Mouse (Mus musculus) cerebral cortex, adult 2 months (tissue): ENCODE data around the gene Brd3os.

Experiments
- WGBS: fragments of 180-500 bp; shearing (Covaris S2); methylation state at CpG from one replicate; pipeline ENCODE4 v1.1.7; 2018; 5-methylcytosine and 5-hydroxymethylcytosine counted together

The Brd3os gene

GRCm38 (mm10) chr2:27421293-27422068 is 20.6 kb upstream of the Brd3os start:
- 36% methylated on average over 20 of the region's 20 CpGs for WGBS

- WGBS: 83% methylated on average over 7 of the region's 7 CpGs
Observed at GRCm38 (mm10) chr2:27423596-27423995, 18.5 kb upstream of the Brd3os start.

GRCm38 (mm10) chr2:27425161-27425611 is 16.9 kb upstream of the Brd3os start:
- WGBS: 12% methylated on average over 20 of the region's 20 CpGs

- under 1% methylated on average over 60 of the region's 60 CpGs for WGBS
Observed at GRCm38 (mm10) chr2:27425751-27426405, 16.2 kb upstream of the Brd3os start.

GRCm38 (mm10) chr2:27426406-27426854 is 15.7 kb upstream of the Brd3os start:
- WGBS: 1% methylated on average over 62 of the region's 64 CpGs

GRCm38 (mm10) chr2:27426855-27427457 is 15.2 kb upstream of the Brd3os start, which contains the start of gene Vav2:
TSS of gene Vav2 (minus strand) at chr2:27427033.
- 2% methylated on average over 58 of the region's 58 CpGs for WGBS

- WGBS: under 1% methylated on average over 4 of the region's 4 CpGs
Observed at GRCm38 (mm10) chr2:27428071-27428470, 14.1 kb upstream of the Brd3os start.

GRCm38 (mm10) chr2:27430621-27431020 is 11.5 kb upstream of the Brd3os start:
- 51% methylated on average over 7 of the region's 7 CpGs for whole genome bisulfite sequencing

GRCm38 (mm10) chr2:27432599-27432998 is 9.5 kb upstream of the Brd3os start:
- WGBS: 52% methylated on average over 2 of the region's 2 CpGs

- 73% methylated on average over 1 of the region's 1 CpGs for WGBS
Observed at GRCm38 (mm10) chr2:27437876-27438275, 4.2 kb upstream of the Brd3os start.

GRCm38 (mm10) chr2:27438281-27438680 is 3.8 kb upstream of the Brd3os start:
- WGBS: 26% methylated on average over 11 of the region's 11 CpGs

GRCm38 (mm10) chr2:27442708-27443449 is 755 bp downstream of the Brd3os start:
- WGBS: 24% methylated on average over 20 of the region's 20 CpGs

- WGBS: 71% methylated on average over 5 of the region's 5 CpGs
Observed at GRCm38 (mm10) chr2:27443450-27443708, 1.3 kb downstream of the Brd3os start.

- 83% methylated on average over 3 of the region's 3 CpGs for WGBS
Observed at GRCm38 (mm10) chr2:27445910-27446309, 3.8 kb downstream of the Brd3os start.

GRCm38 (mm10) chr2:27446812-27447211 is 4.7 kb downstream of the Brd3os start:
- WGBS: 83% methylated on average over 8 of the region's 8 CpGs

- 90% methylated on average over 5 of the region's 5 CpGs for WGBS
Observed at GRCm38 (mm10) chr2:27447782-27448181, 5.7 kb downstream of the Brd3os start.

- 72% methylated on average over 14 of the region's 14 CpGs for WGBS
Observed at GRCm38 (mm10) chr2:27450226-27450625, 8.1 kb downstream of the Brd3os start.

- WGBS: 72% methylated on average over 7 of the region's 7 CpGs
Observed at GRCm38 (mm10) chr2:27459735-27460134, 17.6 kb downstream of the Brd3os start.

- WGBS: 64% methylated on average over 5 of the region's 5 CpGs
Observed at GRCm38 (mm10) chr2:27460163-27460562, 18.0 kb downstream of the Brd3os start.

GRCm38 (mm10) chr2:27460651-27461050 is 18.5 kb downstream of the Brd3os start:
- 61% methylated on average over 9 of the region's 9 CpGs for WGBS

GRCm38 (mm10) chr2:27461881-27462660 is 19.9 kb downstream of the Brd3os start:
- 97% methylated on average over 4 of the region's 4 CpGs for WGBS
